Mouse (Mus musculus): ENCODE measurements at regions not wholly inside any gene's neighbourhood (a gene's known extent, or its start where the extent isn't known, plus 50 kb on each side); places are given as distances from the start of the nearest gene placed in this dataset.

DNA sequence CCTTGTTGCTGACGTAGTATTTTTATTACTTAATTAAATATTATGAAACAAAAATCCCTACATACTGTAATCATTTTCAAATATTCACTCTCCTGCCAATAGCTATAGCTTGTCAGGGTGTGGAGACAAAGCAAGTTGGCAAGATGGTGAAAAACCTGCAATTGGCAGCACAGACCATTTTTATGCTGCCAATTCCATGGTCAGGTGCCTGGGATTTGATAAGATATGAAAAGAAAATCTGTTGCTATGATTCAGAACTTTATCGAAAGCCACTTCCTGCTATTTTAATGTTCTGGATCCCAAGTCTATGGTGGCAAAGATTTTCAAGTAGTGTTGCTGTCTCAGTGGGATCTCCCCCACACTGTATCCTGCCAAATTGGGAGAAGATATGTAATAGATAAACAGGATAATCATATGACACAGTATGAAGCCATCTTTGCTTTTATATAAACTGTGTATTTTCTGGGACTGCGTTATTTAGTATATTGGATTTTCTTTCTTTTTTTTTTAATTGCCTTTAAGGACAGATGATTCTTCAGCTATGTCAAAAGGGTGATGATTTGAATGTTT lies 165.3 kb upstream of the Lrrc3b start:
- ATAC-seq (replicated peaks; ENCODE audit: low read depth, poor library complexity, severe bottlenecking), result no peak

DNA sequence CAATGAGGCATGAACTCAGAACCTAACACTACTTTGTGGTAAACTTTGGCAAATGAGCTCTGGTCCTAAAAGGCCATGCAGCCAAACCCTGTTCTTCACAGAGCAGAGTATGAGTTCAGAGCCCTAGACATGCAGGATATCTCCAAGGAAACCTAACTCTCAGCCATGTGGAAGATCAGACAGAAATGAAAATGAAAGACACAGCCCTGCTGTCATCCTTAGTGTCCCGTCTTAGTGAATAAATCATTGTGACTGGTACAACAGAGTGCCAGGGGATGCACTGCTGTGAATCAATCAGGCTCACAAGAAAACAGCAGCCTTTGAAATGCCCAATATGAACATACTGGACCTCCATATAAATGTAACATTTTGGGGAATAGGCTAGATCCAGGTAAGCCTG lies 171.4 kb upstream of the Lrrc3b start:
- no peak for ATAC-seq (replicated peaks; ENCODE audit: low read depth, poor library complexity, severe bottlenecking)

DNA sequence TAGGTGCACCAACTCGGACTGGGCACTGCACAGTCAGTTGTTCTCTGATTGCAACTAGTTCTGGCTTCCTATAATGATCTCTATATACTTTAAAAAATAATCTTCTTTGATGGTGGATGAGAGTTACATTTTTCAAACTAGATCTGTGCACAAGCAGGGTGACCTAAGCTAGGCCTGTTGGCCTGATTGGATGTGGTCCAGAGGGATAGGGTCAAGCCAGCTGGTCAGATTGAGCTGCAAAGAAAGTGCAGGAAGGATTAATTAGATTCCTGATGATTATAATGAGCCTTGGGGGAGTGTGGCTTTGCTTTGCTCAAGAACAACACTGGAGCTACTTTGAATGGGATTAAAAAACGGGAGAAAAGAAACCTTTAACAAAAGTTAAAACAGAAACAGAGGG lies 195.8 kb upstream of the Lrrc3b start:
- no peak for ATAC-seq (replicated peaks; ENCODE audit: low read depth, poor library complexity, severe bottlenecking)

DNA sequence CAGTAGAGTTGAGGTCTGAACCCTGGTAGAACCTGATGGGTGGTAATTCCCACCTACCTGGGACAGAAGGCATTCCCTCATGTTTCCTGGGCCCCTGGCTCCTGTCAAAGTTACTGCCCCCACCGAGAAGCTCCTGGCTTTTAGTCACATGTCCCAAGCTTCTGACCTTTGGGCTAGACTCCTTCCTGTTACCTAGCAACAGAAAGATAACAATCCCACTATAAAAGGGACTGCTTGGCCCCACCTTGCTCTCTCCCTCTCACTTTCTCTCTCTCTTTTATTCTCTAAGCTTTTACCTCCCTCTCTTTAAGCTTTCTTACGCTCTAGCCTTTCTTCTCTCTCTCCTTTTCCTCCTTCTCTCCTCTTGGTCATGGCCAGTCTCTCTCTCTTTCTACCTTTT lies 198.9 kb upstream of the Lrrc3b start:
- ATAC-seq (replicated peaks; ENCODE audit: low read depth, poor library complexity, severe bottlenecking), result no peak

DNA sequence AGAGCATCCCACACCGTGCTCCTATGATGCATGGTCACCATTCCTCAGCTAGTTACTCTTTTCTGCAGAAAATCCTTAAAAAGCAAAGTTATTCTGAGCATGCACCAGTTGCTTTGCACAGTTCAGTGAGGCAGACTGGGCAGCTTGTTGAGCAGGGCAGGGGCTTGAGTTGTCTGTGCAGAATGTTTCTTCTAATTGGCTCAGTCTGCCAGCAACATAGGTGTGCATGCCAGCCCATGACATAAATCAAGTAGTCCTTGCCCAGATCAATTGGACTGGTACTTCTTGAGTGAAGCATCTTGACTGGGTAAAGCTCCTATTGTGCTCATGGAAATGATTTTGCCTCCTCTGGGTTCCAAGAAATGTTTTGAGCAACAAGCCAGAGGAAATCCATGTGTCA lies 200.1 kb upstream of the Lrrc3b start:
- ATAC-seq (replicated peaks; ENCODE audit: low read depth, poor library complexity, severe bottlenecking), result no peak

DNA sequence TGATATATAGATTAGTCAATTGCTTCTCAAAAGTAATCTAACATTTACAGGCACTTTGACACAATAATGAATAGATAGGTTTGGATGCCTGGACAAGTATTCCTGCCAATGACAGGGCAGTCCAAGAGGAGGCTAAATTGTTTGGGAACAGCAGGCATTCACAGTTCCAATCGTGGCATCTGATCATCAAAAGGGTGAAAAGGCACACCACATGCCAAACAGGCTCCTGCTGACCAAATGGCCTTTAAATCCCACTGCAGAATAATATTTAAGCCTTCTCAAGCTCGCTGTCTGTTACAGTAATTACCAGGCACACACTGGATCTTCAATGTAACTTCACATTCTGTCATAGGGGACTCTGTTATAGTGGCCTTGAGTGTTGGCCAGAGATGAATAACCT lies 222.1 kb upstream of the Lrrc3b start:
- no peak for ATAC-seq (replicated peaks; ENCODE audit: low read depth, poor library complexity, severe bottlenecking)

DNA sequence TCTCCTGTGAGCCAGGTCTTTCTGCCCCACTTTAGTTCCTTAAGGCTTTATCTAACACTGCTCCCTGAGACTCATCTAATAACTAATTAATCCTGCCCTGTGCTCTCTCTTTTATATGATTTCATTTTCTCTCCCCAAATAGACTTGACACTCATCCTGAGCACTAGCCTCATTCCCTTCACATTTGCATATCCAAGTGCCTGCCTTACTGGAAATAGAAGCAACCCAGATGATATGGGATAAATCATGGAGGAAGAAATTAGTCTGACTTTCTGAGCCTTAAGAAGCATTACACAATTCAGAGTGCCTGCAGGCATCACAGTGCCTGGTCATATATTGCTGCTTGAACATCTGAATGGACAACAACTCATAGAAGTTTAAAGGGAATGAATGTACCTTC lies 233.5 kb upstream of the Lrrc3b start:
- no peak for ATAC-seq (replicated peaks; ENCODE audit: low read depth, poor library complexity, severe bottlenecking)

DNA sequence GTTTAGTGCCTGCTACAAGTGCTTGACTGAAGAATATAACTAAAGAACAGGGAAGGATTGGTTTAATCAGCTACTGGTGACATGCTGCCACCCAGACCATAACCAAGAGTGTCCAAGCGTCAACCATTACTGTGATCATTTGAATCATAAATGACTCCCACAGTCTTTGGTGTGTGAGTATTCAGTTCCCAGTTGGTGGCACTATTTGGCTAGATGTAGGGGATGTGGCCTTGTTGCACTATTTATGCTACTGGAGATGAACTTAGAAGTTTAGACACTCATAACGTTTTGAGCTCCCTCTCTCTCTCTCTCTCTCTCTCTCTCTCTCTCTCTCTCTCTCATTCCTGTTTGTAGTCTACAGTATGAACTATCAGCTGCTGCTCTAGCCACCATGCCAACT lies 238.4 kb upstream of the Lrrc3b start:
- ATAC-seq (replicated peaks; ENCODE audit: low read depth, poor library complexity, severe bottlenecking), result no peak

DNA sequence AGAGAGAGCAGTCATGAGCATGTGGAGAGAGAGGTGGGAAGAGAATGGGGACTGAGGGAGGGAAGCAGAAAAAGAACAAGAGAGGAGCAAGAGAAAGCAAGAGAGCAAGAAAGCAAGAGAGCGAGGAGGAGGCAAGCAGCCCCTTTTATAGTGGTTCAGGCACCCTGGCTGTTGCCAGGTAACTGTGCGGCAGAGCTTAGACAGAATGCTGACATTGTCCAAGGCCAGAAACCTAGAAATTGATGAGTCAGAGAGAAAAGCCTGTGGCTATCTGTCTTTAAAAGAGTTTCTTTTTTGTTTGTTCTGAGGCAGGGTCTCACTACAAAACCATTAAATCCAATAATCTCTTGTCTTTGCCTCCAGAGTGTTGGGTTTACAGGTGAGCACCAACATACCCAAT lies 240.7 kb upstream of the Lrrc3b start:
- ATAC-seq (replicated peaks; ENCODE audit: low read depth, poor library complexity, severe bottlenecking), result no peak

DNA sequence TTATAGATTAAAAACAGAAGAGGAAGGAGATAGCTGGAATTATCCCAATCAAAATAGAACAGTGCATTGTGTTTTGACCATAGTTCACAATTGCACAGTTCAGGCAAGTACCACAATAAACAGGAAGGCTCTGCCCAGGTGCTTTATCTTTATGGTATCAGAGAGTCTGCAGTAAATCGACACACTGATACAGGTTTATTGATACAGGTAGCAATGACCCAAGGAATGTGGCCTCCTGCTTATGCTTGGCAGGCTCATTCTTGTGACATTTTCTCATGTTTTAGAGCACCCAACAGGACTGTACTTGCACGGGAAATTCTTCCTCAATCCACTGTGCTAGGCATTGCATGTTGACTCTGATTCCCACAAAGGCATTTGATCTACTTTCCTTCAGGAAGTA lies 259.2 kb upstream of the Lrrc3b start:
- no peak for ATAC-seq (replicated peaks; ENCODE audit: low read depth, poor library complexity, severe bottlenecking)

DNA sequence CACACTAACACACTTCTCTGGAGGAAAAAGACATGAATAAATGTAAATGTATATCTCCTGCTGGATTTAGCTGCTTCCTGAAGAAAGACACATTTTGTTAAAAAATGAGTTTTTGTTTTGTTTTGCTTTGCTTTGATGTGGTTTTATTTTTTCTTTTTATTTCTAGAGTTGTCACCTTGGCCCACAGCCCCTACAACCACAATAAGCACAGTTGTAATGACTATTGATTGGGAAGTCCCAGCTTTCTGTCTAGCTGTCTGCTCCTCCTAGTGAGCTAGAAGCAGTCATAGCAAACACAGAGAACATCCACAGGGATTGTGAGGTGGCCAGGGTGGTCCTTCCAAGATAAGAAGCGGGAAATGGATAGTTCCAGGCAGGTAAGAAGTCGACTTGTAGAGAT lies 259.8 kb upstream of the Lrrc3b start:
- ATAC-seq (replicated peaks; ENCODE audit: low read depth, poor library complexity, severe bottlenecking), result no peak

DNA sequence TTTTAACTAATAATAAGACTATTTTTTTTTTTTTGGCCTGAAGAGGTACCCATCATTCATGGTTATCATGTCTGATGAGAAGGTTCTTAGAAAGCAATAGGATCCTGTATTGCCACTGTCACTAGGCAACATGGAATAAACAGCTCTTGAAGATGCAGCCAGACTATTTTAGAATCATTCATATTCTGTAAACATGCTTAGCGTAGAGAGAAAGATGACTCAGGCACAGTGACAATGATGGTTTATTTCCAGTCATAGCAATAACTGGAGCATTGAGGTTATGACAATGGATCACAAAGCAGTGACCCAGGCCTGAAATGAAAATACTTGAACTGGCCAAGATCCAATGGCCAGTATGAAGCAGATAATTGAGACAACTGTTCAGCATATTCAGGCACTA lies 283.3 kb upstream of the Lrrc3b start:
- no peak for ATAC-seq (replicated peaks; ENCODE audit: low read depth, poor library complexity, severe bottlenecking)

DNA sequence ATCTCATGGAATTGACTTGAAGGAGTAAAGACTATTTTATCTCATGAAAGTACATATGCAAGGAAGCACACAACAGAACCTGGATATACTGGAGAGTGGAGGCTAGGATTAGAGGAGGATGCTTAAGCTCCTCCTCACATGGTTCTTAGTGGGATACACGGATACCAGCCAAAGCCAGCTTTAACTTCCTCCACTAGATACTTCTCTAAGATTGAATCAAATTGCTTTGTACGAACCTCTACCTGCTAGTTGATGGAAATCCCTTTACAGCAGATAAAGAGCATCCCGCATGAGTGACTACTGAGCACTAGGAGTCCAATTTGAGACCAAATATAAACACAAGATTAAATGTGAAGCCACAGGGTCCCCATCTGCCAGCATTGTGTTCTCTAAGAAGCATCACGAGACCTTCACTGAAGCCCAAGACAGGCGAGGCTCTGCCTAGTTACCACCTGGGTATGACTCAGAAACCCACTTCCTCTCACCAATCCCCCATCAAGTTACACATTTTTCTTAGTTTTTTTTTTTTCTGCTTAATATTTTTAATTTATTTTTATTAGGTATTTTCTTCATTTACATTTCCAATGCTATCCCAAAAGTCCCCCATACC lies 307.9 kb upstream of the Lrrc3b start:
- peak; percentile 58 for ATAC-seq (replicated peaks; ENCODE audit: low read depth, poor library complexity, severe bottlenecking)

DNA sequence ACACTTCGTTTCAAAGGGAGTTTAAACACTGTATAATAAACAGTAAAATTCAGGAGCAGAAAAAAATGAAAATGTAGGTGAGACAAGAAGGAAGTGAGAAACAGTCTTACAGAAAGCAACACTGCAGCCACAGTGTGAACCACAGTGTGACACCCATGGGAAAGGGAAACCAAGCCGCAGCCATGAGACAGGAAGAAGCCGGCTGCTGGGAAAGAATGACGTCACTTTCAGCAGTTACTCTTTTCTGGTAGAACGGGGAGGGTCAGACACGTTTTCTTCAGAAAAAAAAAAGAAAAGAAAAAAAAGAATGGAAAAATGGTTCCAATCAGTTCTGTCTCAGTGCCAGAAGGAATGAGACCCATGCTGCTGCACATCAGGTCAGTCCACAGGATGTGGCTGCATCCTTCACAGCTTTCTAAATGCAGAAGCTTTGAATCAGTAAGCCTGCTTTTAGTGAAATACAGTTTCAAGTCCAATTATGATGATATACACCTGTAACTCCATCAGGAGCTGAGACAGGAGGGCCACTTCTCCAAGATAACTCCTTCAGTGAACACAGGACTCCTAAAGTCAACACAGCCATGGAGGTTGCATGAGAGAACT lies 331.2 kb upstream of the Lrrc3b start:
- peak; percentile 96 for ATAC-seq (replicated peaks; ENCODE audit: low read depth, poor library complexity, severe bottlenecking)

DNA sequence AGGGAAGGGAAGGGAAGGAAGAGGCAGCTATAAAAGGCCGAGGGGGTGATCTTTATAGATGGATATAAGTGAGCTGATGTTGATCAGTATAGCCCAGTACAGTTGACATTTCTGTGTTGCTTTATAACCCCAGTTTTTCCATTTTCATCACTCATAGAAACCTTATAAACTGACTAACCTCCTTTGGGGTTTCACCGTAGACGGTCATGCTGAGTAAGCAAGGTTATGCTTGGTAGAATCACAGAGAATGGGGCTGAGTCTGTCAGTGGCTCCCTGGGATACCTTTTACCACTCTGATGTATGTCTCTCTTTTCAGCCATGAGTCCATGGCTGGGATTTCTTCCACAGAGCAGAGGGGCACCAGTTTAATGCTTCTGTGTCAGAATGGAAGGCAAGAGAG lies 345.9 kb upstream of the Lrrc3b start:
- ATAC-seq (replicated peaks; ENCODE audit: low read depth, poor library complexity, severe bottlenecking), result no peak

DNA sequence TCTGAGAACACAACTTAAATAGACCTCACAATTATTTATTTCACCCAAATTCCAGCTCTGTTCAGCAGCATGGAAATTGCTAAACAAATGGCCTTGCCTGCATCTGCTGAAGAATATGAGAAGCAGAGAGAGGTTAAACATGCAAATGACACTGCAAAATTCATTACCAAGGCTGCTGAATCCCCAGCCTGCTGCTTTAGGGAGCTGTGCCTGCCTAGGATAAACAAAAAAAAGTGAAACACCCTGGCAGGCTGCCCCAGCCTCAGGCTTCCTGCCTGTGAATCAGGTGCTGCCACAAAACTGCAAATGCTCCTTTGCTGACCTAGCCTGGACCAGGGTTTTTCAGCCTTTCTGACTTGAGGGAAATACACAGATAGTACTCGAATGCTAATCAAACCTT lies 346.4 kb upstream of the Lrrc3b start:
- no peak for ATAC-seq (replicated peaks; ENCODE audit: low read depth, poor library complexity, severe bottlenecking)

DNA sequence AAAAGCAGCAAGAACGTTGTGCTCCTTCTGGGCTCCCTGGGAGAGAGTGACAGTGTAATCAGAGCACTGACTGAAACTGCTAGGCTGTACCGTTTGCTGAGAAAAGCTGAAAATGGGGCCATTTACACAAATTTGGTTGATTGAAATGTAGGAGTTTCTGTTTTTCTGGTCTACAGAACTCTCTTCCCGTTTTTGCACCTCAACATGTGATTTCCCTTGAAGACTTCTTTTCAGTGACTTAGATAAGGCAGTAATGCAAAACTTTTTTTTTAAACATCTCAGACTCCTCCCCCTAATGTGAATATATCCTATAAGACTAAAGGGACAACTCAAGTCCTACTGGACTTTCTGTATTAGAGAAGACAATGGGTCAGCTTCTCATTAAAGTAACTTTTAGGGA lies 356.9 kb upstream of the Lrrc3b start:
- ATAC-seq (replicated peaks; ENCODE audit: low read depth, poor library complexity, severe bottlenecking), result no peak

DNA sequence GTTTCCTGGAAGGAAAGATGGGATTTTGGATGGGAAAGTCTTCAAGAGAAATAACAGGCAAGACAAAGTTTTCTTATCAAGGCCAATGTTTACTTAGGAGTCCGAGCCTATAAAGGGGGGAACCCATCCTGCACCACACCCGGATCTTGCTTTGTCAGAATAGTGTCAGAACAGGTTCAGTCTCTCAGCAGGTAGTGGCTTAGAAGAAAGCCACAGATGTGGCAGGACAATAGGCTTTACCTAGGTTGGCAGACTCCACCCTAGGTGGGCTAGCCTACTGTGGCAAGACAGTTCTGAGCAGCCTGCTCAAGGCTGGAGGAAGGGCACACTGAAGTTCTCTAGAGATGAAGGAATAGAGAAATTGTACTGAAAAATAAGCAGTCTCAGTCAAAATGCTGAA lies 358.2 kb upstream of the Lrrc3b start:
- ATAC-seq (replicated peaks; ENCODE audit: low read depth, poor library complexity, severe bottlenecking), result no peak

DNA sequence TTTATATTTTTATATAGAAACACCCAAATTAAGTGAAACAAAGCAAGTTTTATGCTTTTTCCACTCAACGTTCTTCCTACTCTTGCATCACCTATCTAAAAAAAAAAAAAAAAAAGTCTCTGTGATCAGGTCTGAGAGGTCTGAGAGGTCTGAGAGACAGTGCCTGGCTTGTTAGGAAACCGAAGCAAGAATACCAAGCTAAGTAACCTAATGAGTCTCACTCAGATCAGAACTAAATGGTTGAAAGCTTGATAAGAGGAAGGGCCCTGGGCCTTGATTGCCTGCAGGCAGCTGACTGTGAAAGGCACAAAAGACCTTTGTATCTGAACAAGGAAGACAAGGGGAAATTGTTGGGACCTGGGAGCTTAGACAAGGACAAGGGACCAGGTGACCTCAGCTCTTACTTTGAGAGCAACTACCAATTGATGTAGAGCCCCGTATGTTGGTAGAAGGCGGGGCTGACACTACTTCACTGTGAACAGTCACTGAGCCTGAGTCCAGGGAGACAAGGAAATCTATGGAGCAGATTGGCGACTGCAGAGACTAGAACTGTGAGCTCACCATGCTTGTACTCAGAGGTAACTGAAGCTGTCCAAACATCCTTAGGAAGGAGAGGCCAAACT lies 362.8 kb upstream of the Lrrc3b start:
- ATAC-seq (replicated peaks; ENCODE audit: low read depth, poor library complexity, severe bottlenecking), result no peak

DNA sequence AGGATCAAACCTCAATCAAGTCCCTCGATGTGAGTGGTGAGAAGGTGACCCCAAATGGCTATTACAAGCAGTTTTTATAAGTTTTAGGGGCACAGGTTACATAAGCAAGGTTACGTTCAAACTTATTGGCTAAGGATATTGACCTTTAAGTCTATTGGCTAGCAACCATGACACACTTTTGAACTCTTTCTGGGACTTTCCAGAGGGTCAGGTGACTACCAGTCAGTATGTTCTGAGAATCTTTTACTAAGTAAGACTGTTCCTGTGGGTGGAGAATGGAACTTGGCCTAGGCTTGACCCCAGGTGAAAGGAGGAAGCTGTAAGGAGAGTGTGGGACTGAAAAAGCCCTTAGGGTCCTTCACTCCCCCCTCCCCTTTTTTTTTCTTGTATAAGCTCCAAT lies 370.3 kb upstream of the Lrrc3b start:
- no peak for ATAC-seq (replicated peaks; ENCODE audit: low read depth, poor library complexity, severe bottlenecking)

DNA sequence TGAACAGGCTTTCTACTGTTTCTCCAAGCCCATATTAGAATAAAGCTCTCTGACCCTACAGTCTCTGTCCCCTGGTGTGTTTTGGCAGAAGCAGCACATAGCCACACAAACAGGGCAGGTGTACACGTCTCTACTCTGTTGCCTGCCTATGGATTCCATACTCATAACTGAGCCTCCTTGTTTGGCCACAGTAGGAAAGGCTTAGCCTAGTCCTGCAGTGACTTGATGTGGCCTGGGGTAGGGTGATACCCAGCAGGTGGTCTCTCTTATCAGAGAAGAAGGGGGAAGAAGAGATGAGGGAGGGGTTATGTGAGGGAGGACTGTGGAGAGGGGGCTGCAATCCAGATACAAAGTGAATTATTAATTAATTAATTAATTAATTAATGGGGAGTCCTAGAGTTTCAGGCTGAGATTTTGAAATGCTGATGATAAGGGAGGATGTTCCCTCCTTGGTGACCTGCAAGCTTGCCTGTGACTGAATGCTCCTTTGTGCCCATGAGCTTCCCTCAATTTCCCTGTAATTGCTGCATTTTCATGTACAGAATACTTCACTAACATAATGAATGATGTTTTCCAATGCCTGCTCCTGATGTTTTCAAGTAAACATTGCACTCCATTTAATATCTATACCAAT lies 402.7 kb upstream of the Lrrc3b start:
- no peak for ATAC-seq (replicated peaks; ENCODE audit: low read depth, poor library complexity, severe bottlenecking)
